Mouse (Mus musculus) embryo, embryonic 10 days (tissue): ENCODE data around the gene Snx10.
"Not testable (repeated sequence)": the region's sequence is repeated elsewhere in the genome, so short reads cannot be mapped to it uniquely, and the experiment has no call there.

Experiments
- DNase-seq: peaks from one replicate; pipeline ENCODE4 v3.0.0-alpha.2; 2015; ENCODE audit warnings: low spot score

Gene Snx10

GRCm38 (mm10) chr6:51523807-51524320 is at the start of gene Snx10:
TSS of gene Snx10 (plus strand) at chr6:51523901.
- peak; percentile 73 for DNase-seq

GRCm38 (mm10) chr6:51479136-51479731 is 44.5 kb upstream of the Snx10 start:
- no peak for DNase-seq

GRCm38 (mm10) chr6:51481548-51481947 is 42.2 kb upstream of the Snx10 start:
- no peak for DNase-seq

- DNase-seq, result no peak
Measured at GRCm38 (mm10) chr6:51483861-51484260, 39.8 kb upstream of the Snx10 start.

- DNase-seq, result not testable (repeated sequence)
Measured at GRCm38 (mm10) chr6:51484556-51484955, 39.1 kb upstream of the Snx10 start.

- DNase-seq, result no peak
Measured at GRCm38 (mm10) chr6:51485646-51486045, 38.1 kb upstream of the Snx10 start.

GRCm38 (mm10) chr6:51486076-51486710 is 37.5 kb upstream of the Snx10 start:
- no peak for DNase-seq

GRCm38 (mm10) chr6:51486731-51487130 is 37.0 kb upstream of the Snx10 start:
- no peak for DNase-seq

GRCm38 (mm10) chr6:51489787-51490186 is 33.9 kb upstream of the Snx10 start:
- peak; percentile 29 for DNase-seq

- DNase-seq, result no peak
Measured at GRCm38 (mm10) chr6:51497321-51498111, 26.2 kb upstream of the Snx10 start.

GRCm38 (mm10) chr6:51505671-51506070 is 18.0 kb upstream of the Snx10 start:
- DNase-seq, result no peak

GRCm38 (mm10) chr6:51507556-51507955 is 16.1 kb upstream of the Snx10 start:
- DNase-seq, result no peak

- DNase-seq, result peak; percentile 90
Measured at GRCm38 (mm10) chr6:51508750-51509648, 14.7 kb upstream of the Snx10 start.

- peak; percentile 76 for DNase-seq
Measured at GRCm38 (mm10) chr6:51510094-51510493, 13.6 kb upstream of the Snx10 start.

GRCm38 (mm10) chr6:51510946-51511345 is 12.8 kb upstream of the Snx10 start:
- DNase-seq, result no peak

GRCm38 (mm10) chr6:51513745-51514144 is 10.0 kb upstream of the Snx10 start:
- DNase-seq, result no peak

GRCm38 (mm10) chr6:51514860-51515259 is 8.8 kb upstream of the Snx10 start:
- DNase-seq, result no peak

GRCm38 (mm10) chr6:51523310-51523709 is 391 bp upstream of the Snx10 start:
- DNase-seq, result no peak

- DNase-seq, result peak; percentile 81
Measured at GRCm38 (mm10) chr6:51524321-51524931, 725 bp downstream of the Snx10 start.

- DNase-seq, result no peak
Measured at GRCm38 (mm10) chr6:51525001-51525400, 1.3 kb downstream of the Snx10 start.

GRCm38 (mm10) chr6:51529457-51529856 is 5.8 kb downstream of the Snx10 start:
- peak; percentile 42 for DNase-seq
